Mouse (Mus musculus) ovary, postnatal 14 days (tissue): ENCODE measurements around the gene Cdk2ap2.

Experiments
- DNase-seq: peaks from one replicate; pipeline ENCODE4 v3.0.0; 2022; ENCODE audit warnings: low spot score

The Cdk2ap2 gene

DNA sequence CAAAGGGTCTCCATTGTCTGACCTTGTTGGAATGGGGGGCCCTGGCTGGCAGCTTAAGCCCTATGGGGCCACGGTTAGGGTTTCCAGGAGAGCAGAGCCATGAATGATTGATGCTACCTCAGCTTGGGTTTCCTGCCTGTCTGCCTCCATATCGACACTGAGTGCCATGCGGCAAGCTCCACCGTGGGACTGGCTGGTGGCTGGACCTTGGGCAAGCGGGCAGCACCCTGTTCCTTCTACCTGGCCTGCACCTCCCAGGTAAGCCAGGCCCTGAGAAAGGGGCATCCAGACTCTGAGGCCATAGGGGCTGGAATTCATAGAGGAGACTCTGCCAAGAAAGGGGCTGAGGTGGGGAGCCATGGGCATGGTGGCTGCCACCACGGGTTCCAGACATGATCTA lies 43.2 kb downstream of the Cdk2ap2 start:
- no peak for DNase-seq

DNA sequence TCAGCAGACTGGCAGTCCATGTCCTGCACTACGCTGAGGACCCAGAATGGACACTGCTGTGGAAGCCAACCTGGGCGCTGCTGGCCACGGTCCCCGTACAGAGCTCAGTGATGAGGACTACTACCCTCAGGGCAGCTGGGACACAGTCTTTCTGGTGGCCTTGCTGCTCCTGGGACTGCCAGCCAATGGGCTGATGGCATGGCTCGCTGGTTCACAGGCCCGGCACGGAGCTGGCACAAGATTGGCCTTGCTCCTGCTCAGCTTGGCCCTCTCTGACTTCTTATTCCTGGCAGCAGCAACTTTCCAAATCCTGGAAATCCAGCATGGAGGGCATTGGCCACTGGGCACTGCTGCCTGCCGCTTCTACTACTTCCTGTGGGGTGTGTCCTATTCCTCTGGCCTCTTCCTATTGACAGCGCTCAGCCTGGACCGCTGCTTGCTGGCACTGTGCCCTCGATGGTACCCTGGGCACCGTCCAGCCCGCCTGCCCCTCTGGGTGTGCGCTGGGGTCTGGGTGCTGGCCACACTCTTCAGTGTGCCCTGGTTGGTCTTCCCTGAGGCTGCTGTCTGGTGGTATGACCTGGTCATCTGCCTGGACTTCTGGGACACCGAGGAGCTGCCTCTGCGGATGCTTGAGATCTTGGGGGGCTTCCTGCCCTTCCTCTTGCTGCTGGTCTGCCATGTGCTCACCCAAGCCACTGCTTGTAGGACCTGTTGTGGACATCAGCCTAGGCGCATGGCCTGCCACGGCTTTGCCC lies 45.6 kb downstream of the Cdk2ap2 start:
- DNase-seq: no peak

DNA sequence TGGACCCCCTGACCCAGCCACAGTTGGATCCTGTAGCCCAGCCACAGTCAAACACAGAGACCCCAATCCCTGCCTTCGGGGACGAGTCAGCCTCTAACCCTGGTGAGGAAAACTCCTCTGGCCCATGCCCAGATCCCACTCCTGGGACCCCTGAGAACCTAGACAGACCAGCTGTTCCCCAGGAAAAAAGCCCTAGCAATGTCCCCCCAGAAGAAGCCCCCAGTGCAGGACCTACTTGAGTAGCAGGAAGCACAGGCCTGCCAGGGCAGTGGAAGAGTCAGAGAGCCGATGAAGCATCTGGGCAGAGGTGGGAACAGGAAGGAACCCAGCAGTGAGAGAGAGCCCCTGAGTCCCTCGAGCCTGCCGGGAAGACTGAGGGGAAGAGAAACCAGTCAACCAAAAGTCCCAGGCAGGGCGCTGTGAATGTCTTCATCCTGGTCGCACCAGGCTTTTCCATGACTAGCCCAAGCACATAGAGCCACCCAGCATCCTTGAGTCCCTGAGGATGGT lies 46.8 kb downstream of the Cdk2ap2 start, which contains the start of gene Cabp4:
Cabp4 (minus strand) TSS at position 275 of the 510 bp plus-strand sequence.
- DNase-seq: no peak

DNA sequence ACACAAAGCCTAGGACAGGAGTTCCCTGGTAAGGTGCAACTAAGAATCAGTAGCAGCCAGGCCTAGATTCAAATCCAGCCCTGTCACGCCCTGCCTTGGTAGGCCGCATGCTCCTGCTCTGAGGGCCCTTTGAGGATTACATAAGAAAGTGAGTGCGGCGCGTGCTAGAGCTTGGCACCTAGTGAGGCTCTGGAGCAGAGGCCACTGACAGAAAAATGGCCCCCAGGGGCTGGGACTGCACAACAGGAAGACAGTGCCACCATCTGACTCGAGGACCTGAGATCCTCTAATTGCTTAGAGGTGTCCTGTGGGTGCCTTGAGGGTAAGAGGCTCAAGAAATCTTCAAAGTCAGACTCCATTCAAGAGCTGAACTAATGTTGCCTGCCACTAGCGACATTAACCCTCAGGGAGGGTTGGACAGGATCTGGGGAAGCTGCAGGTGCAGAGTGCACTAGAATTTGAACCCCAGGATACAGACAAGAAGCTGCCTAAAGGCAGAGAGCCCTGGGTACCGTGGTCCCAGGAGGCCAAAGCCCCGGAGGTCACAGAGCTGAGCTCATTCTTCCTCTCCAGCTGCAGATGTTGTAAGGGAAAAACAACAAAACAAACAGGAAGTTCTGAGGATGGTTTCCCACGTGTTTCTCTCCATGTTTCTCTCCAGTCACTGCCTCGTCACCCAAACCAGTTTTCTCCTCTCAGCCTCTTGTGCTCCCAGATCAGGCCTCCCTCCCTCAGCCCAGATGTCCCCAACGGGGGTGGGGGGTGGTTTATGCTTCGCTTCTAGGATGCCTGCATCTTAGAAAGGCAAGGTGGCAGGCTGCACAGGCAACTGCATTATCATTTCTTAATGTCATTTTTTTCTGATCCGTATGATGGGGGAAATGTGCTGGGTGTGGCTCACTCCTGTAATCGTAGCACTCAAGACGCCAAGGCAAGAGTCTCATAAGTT lies 47.8 kb downstream of the Cdk2ap2 start:
- DNase-seq: no peak

DNA sequence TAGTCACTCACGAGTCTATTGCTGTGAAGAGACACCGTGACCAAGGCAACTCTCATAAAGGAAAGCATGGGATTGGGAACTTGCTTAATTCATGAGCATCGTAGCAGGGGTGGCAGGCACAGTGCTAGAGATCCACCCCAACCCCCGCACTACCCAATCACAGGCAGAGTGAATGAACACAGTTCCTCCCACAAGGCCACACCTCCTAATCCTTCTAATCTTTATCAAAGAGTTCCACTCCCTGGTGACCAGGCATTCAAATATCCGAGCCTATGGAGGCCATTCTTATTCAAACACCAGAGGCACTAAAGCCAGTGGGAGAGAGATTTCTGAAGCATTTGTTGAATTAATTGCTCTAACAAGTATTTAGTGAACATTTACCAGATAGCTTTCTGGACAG lies 49.0 kb downstream of the Cdk2ap2 start:
- no peak for DNase-seq

DNA sequence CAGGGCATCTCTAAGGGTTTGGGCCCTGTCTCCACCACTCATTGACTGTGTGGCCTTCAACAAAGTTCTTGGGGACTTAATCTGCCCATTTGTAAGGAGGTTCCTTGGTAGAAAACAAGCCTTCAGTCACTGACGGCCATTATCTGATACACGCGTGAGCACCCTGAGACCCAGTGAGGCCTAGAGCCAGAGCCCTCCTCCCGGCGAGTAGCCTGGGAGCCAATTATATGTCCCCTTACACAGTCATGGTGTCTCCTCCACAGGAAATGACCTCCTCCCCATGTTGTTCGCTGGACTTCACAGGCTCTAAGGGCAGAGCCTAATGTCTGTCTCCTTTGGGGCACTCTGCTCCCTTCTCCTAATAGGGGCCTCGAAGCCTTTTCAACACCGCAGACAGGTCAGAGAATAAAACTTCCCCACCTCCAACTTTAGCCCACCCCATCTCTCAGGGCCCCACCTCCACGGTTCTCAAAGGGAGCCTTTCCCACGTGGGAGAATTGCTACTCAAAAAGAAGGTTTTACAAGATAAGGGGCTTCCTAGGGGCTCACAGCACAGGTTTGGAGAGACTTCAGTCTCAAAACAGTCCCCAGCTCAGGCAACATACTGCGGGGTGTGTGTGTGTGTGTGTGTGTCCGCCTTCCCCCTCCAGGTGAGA lies 49.5 kb downstream of the Cdk2ap2 start:
- DNase-seq: no peak

DNA sequence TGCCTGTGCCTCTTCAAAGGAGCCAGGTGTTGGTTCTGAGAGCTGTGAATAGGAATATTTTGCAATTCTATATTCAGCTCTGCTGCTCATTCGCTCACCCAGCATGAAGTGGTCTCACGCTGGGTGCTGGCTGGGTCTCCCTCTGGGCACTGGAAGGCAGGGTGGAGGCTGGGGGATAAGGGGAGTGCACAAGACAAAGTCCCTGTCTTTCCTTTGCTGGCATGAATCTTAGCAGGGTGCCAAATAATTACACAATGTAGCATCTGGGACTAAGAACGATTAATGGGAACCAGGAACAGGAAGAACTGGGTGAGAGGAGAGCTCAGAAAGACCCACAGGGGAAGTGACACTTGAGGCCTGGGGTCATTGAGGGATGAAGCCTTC lies 50.0 kb downstream of the Cdk2ap2 start:
- no peak for DNase-seq

DNA sequence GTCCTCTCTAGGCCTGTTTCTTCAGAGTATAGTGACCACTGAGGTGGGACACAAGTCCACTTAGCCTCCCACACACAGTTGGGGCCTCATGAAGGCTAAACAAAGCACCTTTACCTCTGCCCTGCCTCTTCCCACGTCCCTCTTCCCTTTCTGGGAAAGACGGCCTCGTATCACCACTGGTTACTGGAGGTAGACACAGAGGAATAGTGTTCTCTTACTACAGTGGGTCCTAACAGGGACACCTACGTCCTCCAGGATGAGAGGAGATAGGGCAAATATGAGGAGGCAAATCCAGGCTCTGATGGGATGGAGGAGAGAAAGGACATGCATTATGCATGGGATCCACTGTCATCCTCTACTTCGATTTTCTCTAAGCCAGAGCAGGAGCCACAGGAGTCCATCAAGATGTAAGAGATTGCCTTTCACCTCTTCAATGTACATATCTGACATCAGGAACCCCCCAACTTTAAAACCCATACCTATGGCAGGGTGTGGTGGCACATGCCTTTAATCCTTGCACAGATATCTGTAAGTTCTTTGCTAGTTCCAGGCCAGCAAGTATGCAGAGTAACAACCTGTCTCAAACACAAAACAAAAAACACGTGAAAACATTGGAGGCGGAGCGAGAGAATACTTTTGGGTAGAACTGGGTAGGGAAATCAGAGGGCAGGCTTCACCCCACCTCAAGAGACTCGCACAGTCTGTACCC lies 51.0 kb downstream of the Cdk2ap2 start:
- DNase-seq: no peak

DNA sequence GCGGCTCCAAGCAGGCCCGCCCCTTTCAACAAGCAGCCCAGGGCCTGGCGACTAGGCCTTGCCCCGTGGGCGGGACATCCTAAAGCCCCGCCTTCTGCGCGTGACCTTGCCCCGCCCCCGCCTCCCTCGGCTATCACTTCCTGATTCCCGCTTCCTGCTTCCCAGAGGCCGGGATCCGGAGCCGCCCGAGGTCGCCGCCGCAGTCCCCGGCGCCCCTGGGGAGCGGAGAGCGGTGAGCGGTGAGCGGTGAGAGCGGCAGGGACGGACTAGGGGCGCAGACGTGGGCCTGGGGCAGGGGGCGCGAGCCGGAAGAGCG lies 51.5 kb downstream of the Cdk2ap2 start, which contains the start of gene Coro1b:
Coro1b (plus strand) TSS at position 129 of the 316 bp plus-strand sequence.
- peak; percentile 97 for DNase-seq
